Mouse (Mus musculus) embryo, embryonic 10.5 days (tissue): Measurements from ENCODE around the gene Pnpla5.
"Not testable (repeated sequence)": the region's sequence is repeated elsewhere in the genome, so short reads cannot be mapped to it uniquely, and the experiment has no call there.

Experiments
- DNase-seq: peaks from one replicate; pipeline ENCODE4 v3.0.0-alpha.2; 2015; ENCODE audit warnings: low spot score

Pnpla5 gene

GRCm38 (mm10) chr15:84116466-84116865, 6.5 kb downstream of the Pnpla5 start:
- no peak for DNase-seq

- peak; percentile 30 for DNase-seq
Observed at GRCm38 (mm10) chr15:84115727-84116126, 7.2 kb downstream of the Pnpla5 start.

GRCm38 (mm10) chr15:84113873-84114272, 9.1 kb downstream of the Pnpla5 start:
- no peak for DNase-seq

GRCm38 (mm10) chr15:84108899-84109298, 14.1 kb downstream of the Pnpla5 start:
- peak; percentile 59 for DNase-seq

GRCm38 (mm10) chr15:84105924-84106500, 17.0 kb downstream of the Pnpla5 start:
- DNase-seq = no peak

DNA sequence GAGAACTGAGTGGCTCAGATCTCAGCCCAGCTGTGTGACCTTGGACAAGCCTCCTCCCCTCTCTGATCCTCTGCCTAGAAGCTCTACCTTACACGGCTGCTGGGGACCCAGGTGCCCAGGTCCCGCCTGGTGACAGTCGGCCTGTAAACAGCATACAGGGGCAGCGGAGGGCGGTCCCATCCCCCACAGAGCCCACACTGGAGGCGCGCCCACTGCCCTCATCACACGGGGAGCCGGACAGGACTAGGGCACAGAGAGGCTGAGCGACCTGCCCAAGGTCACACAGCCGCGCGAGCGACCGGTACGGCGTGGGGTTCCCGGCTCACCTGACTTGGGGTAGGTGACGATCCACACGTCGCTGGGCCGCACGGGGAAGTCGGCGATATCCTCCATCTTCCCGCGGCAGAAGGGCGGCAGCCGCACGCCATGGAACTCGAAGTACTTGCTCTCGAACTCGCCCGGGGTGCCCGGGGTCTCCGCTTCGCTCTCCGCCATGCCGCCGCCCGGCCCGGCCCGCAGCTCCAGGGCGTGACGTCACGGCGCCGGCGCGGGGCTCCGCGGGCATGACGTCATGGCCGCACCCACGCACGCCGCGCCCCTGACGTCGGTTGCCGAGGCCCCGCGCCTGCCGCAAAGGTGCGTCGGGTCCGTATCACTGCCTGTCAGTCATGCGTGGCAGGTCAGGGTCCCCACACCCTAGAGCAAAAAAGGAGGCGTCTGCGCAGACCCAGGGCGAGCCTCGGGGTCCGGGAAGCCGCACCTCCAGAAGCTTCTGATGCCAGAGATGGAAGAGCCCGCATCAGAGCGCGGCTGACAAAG, 17.7 kb downstream of the Pnpla5 start, which contains the start of gene Sult4a1:
Sult4a1 (minus strand) TSS at position 650 of the 819 bp plus-strand sequence.
- peak; percentile 20 for DNase-seq

- no peak for DNase-seq
Observed at GRCm38 (mm10) chr15:84104626-84105025, 18.3 kb downstream of the Pnpla5 start.

DNA sequence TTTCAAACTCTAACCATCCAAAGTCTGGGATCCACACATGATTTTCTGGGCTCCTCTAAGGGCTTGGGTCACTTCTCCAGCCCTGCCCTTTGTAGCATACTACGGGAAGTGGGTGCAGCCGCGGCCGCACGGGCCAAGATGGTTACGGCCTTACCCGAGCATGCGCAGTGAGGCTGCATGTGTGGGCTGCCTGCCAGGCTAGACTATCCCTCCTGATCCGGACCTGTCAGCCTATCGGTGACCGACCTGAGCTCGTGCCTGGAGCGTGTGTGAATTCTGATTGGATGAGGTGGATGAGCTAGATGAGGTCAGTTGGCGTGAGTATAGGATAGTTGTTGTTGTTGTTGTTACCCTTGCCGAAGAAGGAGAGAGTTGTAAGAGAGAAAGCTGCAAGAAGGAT, 25.4 kb downstream of the Pnpla5 start:
- DNase-seq = not testable (repeated sequence)

DNA sequence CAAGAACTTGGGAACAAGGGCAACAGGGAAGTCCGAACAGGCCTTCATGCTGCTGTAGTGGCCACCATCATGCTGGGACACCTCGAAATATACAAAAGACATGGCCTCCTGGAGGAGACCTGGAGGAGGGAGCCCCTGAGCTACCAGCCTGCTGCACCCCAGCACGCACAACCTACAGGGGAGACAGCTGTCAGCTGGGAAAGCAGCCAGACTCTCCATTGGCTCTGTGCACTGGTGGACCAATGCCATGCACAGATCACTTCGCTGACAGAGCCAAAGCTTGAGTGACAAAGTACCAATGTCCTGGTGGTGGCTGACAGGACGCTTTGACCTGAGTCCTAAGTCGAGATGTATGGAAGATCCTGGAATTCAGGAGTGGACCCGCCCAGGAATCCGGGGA, 26.9 kb downstream of the Pnpla5 start:
- no peak for DNase-seq

DNA sequence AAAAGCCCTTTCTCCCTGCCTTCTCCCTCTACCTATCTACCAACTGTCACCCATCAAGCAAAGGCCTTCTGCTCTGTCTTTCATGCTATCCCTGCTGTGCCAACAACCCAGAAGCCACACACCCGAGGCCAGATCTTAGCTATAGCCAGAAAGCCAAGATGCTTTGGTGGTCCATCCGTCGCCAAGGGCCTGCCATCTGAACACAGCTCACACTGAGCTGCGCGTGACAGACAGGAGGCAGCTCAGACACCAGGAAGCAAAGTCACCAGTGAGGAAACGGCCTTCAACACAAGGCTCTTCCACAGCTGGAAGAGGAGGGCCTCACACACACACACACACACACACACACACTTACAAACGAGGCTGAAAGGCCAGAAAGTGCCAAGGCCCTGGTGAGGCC, 28.1 kb downstream of the Pnpla5 start:
- no peak for DNase-seq

DNA sequence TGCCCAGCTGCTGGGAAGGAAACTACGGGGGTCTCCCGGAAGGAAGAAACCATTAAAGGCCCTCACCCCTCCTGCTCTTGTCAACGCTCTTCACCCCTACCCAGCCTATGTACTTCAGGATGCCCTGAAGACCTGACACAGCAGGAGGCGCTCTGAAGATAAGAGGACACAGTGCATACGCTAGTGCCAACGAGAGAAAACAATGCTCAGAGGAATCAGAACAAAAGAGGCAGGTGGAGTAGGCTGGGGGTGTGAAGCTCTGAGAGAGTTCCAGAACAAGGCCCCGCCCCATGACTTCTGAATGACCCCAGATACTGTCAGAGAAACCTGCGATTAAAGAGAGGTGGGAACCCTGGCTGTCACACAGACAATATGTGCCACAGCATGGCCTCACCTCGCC, 36.2 kb downstream of the Pnpla5 start:
- no peak for DNase-seq

DNA sequence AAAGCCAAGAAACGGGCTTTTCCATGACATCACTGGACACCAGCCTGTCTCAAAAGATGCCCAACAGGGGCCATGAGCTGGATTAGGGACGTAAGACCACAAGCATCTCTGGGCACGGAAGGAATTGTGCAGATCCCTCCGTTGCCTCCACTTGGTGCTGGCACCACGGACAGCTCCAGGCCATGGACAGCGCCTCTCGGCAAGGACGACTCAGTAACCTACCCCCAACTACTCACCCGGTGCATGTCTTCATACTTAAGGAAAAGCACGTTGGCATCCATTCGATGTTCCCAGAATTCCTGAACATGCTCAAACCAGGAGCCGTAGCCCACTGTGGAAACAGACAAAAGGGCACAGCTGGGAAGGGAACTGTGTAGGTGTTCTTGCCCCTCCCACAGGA, 36.6 kb downstream of the Pnpla5 start:
- peak; percentile 59 for DNase-seq

GRCm38 (mm10) chr15:84080069-84080468, 42.9 kb downstream of the Pnpla5 start:
- DNase-seq = no peak

DNA sequence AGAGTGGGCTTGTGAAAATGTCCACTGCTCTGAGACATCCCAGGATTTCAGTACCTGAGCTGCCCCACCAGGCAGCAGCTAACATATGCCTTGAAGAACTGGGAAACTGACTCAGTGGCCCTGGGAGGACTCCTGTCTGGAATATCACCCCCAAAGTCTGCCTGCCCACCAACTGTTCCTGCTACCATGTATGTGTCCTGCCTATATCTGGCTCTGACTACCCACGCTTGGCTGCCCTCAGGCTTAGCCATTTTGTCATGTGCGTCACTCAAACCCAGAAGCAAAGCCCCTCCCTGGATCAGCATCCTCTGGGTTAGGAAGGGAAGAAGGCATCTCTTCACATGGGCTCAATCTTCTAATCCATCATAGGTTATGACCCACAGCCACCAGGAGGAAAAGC, 43.5 kb downstream of the Pnpla5 start:
- DNase-seq = no peak

DNA sequence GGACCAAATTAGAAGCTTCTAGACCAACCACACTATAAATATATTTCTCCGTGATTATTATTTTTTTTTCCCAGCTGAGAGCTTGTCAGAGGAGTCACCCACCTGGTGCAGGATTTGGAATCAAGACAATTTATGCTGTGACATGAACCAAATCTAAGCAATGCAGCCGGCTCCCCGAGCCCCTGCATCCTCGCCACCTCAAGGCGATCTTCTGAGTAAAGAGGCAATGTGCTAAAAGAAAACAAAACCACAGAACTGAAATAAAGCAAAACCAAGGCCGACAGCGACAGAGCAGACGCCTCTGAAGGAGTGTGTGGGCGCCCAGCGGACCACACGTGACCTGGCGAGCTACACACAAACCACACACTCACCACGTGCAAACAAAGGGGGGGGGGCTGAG, 44.3 kb downstream of the Pnpla5 start:
- DNase-seq = no peak

- DNase-seq = no peak
Observed at GRCm38 (mm10) chr15:84077151-84077550, 45.8 kb downstream of the Pnpla5 start.

- peak; percentile 63 for DNase-seq
Observed at GRCm38 (mm10) chr15:84074705-84075185, 48.2 kb downstream of the Pnpla5 start.

DNA sequence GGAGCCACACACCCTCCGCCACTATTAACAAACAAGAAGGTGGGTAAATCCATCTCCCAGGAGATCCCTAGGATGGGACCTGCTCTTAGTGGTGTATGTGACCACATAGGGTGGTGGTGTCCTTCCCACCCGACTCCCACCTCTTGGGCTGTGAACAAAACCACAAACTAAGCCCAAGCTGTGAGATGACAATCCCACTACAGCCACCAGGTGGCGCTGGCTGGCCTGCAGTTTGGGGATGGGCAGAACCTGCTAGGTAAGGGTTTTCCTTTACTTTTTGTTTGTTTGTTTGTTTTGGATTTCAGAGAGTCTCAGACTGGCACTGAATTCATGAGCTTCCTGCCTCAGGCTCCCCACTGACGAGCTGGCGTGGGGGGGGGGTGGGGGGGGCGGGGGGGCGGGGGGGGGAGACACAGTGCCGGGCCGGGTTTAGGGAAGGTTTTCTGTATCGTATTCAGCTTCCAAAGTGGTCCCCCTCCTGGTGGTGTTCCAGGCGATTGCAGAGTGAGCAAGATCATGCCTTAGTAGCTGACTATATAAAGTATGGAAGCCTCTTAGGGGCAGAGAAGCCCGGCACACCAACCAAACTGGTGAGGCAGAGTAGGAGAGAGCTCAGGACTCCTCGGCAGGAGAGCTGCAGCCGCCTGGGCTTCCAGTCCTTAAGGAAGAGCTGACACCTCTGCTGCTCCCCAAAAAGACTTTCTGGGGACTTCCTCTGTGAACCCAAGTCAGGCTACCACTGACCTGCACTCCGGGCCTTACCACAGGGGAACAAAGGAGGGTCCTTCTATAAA, 48.9 kb downstream of the Pnpla5 start:
- peak; percentile 86 for DNase-seq

DNA sequence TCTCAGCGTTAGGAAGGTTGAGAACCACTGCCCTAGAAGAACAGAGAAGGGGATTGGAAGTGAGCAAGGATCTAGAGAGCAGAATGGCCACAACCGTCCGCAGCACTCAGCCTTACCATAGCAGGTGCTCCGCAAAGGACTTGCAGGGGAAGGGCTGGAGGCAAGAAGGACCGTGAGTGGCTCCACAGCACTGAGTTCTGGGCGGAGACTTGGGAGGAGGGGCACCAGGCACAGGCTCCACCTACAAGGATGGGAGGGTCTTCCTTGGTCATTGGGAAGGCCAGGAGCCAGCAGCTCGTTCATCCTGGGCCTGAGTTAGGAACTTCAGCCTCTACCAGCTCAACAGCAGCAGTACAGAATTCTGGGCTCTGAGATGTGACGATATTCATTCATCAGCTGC, 49.9 kb downstream of the Pnpla5 start:
- no peak for DNase-seq

DNA sequence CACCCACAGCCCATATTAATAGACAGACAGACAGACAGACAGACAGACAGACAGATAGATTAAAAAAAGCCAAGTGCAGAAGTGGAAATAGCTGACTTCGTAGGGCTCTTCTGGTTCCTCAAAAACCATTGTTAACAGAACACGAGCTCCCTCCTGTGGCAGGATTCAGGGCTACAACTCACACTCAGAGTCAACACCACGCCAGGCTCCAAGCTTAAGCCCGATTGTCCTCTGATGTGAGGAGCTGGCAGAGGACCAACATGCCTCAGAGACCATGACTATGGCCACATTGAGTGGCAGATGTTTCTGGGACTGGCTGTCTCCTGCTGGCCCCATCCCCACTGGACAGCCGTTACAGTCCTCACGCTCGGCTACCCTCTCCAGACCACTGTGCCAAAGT, 50.7 kb downstream of the Pnpla5 start:
- peak; percentile 89 for DNase-seq

- DNase-seq = peak; percentile 48
Observed at GRCm38 (mm10) chr15:84070116-84070676, 52.8 kb downstream of the Pnpla5 start.

- DNase-seq = no peak
Observed at GRCm38 (mm10) chr15:84069455-84070050, 53.4 kb downstream of the Pnpla5 start.
